Mouse (Mus musculus): ENCODE measurements around the gene Ppp4r2.

Ppp4r2 gene

DNA sequence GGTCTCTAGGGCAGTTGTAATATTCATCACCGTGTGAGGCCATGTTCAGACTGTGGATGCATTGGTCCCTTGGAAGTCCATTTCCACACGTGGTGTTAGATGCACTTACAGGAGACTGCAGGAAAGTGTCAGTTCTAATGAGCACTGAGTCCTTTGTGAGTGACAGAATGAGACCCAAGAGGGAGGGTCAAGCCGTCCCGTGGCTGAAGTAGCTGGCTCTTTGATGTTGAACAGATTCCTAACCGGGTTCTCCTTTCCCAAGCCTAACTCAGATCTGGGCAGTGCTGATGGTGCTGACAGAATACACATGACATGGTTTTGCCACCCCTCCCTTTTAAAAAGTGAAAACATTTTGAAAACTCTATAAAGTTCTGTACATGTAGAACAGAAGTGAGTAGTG lies 35.4 kb downstream of the Ppp4r2 start:
- TF ChIP-seq GATA4 (IDR thresholded peaks at IDR 0.05; ENCODE audit: insufficient replicate concordance, low read length): no peak

- TF ChIP-seq GATA4 (IDR thresholded peaks at IDR 0.05; ENCODE audit: insufficient replicate concordance, low read length): no peak
These were observed 36.5 kb downstream of the Ppp4r2 start for GRCm38 (mm10) chr6:100869909-100870308.

GRCm38 (mm10) chr6:100873191-100873590 lies 39.8 kb downstream of the Ppp4r2 start:
- TF ChIP-seq GATA4 (IDR thresholded peaks at IDR 0.05; ENCODE audit: insufficient replicate concordance, low read length): no peak

DNA sequence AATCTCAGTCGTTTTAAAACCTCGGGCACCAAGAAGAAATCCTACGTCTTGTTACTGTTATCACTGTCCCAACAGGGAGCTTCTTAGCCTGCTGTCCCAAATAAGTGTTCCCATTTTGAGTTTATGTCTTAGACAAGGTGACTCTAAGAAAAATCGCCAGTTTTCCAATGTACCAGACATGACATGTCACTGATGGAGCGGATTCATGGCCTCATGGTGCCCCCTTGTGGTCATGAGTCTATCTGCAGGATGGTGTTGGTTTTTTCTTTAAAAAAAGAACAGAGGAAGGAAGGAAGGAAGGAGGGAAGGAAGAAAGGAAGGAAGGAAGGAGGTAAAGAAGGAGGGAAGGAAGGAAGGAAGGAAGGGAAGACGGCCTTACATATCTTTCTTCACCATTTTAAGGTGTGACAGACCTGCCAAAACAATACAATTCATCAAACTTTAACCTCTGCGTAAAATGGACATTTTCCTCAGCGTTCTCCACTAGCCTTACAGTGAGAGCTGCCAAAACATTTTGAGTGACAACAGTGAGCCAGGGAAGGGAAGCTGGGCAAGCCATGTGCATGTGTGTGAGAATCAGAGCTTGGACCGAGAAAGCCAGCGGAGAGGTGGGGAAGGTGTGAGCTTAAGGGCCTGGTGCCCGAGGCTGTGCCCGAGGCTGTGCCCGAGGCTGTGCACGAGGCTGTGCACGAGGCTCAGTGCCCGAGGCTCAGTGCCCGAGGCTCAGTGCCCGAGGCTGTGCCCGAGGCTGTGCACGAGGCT lies 42.6 kb downstream of the Ppp4r2 start:
- no peak for TF ChIP-seq GATA4 (IDR thresholded peaks at IDR 0.05; ENCODE audit: insufficient replicate concordance, low read length)

DNA sequence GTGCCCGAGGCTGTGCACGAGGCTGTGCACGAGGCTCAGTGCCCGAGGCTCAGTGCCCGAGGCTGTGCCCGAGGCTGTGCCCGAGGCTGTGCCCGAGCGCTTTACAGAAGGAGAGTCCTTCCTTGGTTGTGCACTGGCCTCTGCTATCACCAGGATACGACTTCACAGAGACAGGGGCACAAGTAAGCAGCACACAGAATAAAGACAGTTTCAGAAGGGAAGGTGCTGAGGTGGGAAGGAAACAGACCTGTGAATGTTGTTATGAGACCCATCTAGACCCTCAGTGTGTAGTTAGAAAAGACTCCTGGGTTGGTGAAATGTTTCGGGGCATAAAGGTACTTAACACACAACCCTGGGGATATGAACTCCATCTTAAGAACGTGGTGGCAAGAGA lies 43.2 kb downstream of the Ppp4r2 start:
- TF ChIP-seq GATA4 (IDR thresholded peaks at IDR 0.05; ENCODE audit: insufficient replicate concordance, low read length): no peak

GRCm38 (mm10) chr6:100878546-100878945 lies 45.1 kb downstream of the Ppp4r2 start:
- TF ChIP-seq GATA4 (IDR thresholded peaks at IDR 0.05; ENCODE audit: insufficient replicate concordance, low read length): no peak

GRCm38 (mm10) chr6:100879607-100880006 lies 46.2 kb downstream of the Ppp4r2 start:
- TF ChIP-seq GATA4 (IDR thresholded peaks at IDR 0.05; ENCODE audit: insufficient replicate concordance, low read length): no peak

- no peak for TF ChIP-seq GATA4 (IDR thresholded peaks at IDR 0.05; ENCODE audit: insufficient replicate concordance, low read length)
These were observed 48.2 kb downstream of the Ppp4r2 start for GRCm38 (mm10) chr6:100881657-100882056.

DNA sequence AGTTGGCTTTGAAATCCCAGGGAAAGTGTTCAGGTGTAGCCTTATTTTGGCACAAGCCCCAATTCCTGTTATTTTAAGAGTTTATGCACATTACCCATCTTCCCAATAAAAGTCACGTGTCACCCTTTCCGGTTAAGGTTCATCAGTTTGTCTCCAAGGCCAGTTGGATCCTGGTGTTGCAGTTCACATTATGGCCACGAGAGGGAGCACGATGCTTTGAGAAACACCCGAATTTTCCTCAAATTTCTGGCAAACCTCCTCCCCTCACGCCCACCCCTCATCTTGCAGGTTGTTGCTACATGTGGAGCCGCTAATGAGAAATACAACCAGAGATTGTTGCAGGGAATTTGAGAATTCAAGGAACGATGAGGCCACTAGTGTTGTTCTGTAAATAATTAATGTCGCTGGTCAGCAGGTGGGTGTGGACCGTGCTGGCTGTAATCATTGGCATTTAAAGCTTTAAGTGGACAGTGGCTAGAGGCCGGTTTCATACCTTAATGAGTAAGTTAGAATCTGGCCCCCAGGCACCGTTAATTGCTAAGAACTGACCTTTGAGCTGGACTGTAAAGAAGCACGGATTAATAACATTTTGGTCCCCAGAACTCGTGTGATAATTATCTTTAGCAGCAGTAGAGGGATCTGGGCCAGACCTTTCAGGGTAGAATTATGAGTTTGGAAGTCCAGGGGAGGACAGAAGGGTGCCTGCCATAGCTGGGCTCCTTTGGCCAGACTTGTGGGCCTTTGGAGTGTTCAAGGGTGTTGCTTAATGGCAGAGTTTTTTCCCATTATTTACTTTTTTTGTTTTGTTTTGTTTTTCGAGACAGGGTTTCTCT lies 49.2 kb downstream of the Ppp4r2 start:
- no peak for TF ChIP-seq GATA4 (IDR thresholded peaks at IDR 0.05; ENCODE audit: insufficient replicate concordance, low read length)

DNA sequence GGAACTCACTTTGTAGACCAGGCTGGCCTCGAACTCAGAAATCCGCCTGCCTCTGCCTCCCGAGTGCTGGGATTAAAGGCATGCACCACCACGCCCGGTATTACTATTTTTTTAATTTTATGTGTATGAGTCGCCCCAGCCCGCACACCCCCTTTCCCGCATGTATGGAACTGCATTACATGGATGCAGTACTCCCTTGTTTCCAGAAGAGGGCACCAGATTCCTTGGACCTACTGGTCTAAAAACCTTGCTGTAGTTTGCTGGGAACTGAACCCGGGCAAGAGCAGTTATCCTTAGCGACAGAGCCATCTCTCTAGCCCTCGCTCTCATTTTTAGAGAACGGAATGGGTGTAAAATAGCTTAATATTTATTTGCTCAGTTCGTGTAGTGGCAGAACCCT lies 49.8 kb downstream of the Ppp4r2 start:
- TF ChIP-seq GATA4 (IDR thresholded peaks at IDR 0.05; ENCODE audit: insufficient replicate concordance, low read length): no peak

DNA sequence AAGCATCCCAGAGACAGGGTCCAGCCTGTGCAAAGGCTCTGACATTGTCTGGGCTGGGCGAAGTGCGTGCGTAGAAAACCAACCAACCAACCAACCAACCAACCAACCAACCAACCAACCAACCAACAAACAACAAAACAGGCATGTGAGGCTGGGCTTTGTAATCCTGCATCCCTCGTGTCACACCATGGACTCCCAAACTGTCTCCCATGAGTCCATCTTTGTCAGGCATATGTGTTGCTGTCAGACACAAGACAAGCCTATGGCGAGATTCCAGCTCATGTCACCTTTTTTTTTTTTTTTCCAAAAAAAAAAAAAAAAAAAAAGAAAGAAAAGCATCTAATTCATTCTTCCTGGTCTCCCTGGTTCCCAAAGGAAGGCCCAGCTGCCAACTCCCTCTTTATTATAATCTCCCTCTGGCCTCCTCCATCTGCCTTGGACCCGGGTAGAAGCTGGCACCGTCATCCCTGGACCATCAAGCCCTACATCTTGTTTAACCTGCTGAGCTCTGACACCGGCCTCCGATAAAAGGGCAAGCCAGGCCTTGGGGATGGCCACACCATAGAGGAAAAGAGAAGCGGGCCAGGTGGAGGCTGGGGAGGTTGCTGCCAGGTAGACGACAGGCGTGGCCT lies 51.3 kb downstream of the Ppp4r2 start:
- no peak for TF ChIP-seq GATA4 (IDR thresholded peaks at IDR 0.05; ENCODE audit: insufficient replicate concordance, low read length)

DNA sequence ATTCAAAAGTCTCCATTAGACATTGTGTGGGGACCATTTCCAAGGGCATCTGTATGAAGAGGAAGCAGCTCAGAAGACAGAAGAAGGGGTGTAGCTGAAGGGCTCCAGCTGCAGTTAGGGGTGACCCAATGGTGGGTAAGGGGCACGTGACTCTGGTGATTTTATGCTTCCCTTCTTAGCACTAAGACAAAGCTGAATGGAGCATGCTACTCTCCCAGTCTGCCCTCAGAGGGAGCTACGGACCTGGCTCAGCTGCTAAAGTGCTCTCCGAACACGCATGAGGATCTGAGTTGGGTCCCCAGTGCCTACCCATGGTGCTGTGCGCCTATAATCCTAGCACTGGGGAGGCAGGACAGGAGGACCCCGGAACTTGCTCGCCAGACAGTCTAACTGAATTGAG lies 52.0 kb downstream of the Ppp4r2 start:
- no peak for TF ChIP-seq GATA4 (IDR thresholded peaks at IDR 0.05; ENCODE audit: insufficient replicate concordance, low read length)

DNA sequence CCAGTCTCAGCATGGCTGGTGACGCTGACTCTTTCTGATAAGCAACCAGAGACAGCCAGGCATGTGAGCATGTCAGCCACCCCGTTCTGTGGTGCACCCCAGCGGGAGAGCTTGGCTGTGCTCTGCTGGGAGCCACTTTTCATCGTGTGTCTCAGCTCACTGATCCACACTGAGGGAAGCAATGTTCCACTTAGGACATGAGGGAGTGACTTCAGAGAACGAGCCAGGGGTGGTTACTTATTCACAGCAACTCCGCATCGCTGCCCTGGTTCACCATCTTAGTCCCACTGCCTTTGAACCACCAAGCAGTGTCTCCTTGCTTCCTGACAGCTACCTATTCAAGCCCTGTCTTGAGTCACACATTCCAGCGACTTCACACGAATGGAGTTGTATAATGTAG lies 53.6 kb downstream of the Ppp4r2 start:
- no peak for TF ChIP-seq GATA4 (IDR thresholded peaks at IDR 0.05; ENCODE audit: insufficient replicate concordance, low read length)

- TF ChIP-seq GATA4 (IDR thresholded peaks at IDR 0.05; ENCODE audit: insufficient replicate concordance, low read length): no peak
These were observed 55.9 kb downstream of the Ppp4r2 start for GRCm38 (mm10) chr6:100889340-100889739.

- no peak for TF ChIP-seq GATA4 (IDR thresholded peaks at IDR 0.05; ENCODE audit: insufficient replicate concordance, low read length)
These were observed 59.1 kb downstream of the Ppp4r2 start for GRCm38 (mm10) chr6:100892489-100892888.

GRCm38 (mm10) chr6:100893073-100893472 lies 59.7 kb downstream of the Ppp4r2 start:
- TF ChIP-seq GATA4 (IDR thresholded peaks at IDR 0.05; ENCODE audit: insufficient replicate concordance, low read length): no peak

All from liver, adult (tissue).